Mouse (Mus musculus): ENCODE measurements at regions not wholly inside any gene's neighbourhood (a gene's known extent, or its start where the extent isn't known, plus 50 kb on each side); places are given as distances from the start of the nearest gene placed in this dataset.

DNA sequence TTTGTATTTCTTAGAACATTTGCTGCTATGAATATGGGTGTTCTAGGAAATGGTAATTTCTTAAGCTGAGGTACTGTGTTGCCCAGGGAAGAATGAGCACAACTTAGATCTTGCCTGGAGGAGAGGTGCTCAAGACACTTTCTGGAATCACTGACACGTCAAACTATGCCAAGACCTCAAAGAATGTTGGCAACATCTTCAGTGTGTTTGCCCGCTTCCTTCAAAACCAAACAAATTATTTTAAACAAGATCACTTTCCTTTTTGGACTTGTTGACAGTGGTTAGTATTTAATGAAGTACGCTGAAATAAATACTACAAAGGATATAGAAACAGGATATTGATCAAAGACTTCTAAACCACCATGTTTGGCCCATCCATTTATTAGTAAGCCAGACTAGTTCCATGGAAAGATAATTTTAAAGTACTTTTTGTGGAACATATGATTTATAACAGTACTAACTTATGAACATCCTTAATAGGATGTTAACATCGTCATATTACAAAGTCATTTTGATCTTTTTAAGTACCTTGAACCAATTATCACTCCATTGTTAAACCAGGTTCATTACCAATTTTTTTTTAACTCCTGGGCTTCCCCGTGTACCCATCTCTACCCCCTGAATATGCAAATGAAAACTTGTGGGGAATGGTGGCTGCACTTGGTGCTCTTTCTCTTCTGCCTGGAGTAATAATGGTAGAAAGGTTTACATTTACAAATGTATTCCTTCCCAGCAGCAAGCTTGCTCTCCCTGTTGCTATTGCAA is 67.4 kb upstream of the Arhgap21 start:
- Histone ChIP-seq H3K27me3 (replicated peaks) (no peaks in the 10 kb centered on the region), H3K36me3 (replicated peaks in 1 of 2; ENCODE audit: control insufficient read depth in 1 of 2, insufficient read depth in 1 of 2, low read length in 1 of 2) (no peaks in the 10 kb centered on the region), H3K4me2 (ENCODE audit: insufficient read depth, low read depth, poor library complexity, severe bottlenecking) (peak overlapping the region; percentile 67; the same call in 1 of the 2 replicates), H3K4me3 (replicated peaks in 1 of 3; ENCODE audit: low read depth in 2 of 3, low read length in 2 of 3, poor library complexity in 1 of 3) (no peak overlapping the region), H3K4me1 (ENCODE audit: control insufficient read depth in 1 of 2, insufficient read depth in 2 of 2) (peaks cover 15 to 38% of the 10 kb centered on the region in 2 experiments; a peak in 3 of 4 replicates), H3K27ac (ENCODE audit: insufficient read depth, low read depth) (no peak overlapping the region), H3K9me3 (replicated peaks; ENCODE audit: low read length) (no peaks in the 10 kb centered on the region), H3K9ac (ENCODE audit: insufficient read depth, low read depth) (no peak overlapping the region), H3K79me2 (replicated peaks; ENCODE audit: control insufficient read depth, extremely low read depth, insufficient read depth, poor library complexity, severe bottlenecking) (no peaks in the 10 kb centered on the region)
- TF ChIP-seq MAZ (IDR thresholded peaks at IDR 0.05; ENCODE audit: low read depth, low read length), result no peak
- TF ChIP-seq MYC (IDR thresholded peaks at IDR 0.05; ENCODE audit: low read depth, low read length), result no peak
- TF ChIP-seq CTCF (conservative IDR thresholded peaks at IDR 0.05 in 1 of 2, IDR thresholded peaks at IDR 0.05 in 1 of 2; ENCODE audit: low read depth in 2 of 2, low read length in 2 of 2), result no peak
- TF ChIP-seq EP300 (IDR thresholded peaks at IDR 0.05; ENCODE audit: low read length), result peak; percentile 52
- no peak for TF ChIP-seq RCOR1 (conservative IDR thresholded peaks at IDR 0.05; ENCODE audit: low read depth, low read length)
- no peak for TF ChIP-seq TBP (conservative IDR thresholded peaks at IDR 0.05; ENCODE audit: low read depth, low read length)
- no peak for TF ChIP-seq USF1 (IDR thresholded peaks at IDR 0.05; ENCODE audit: low read depth, low read length)
- TF ChIP-seq POLR2A (IDR thresholded peaks at IDR 0.05; ENCODE audit: low read depth, low read length), result no peak
- TF ChIP-seq POLR2AphosphoS2 (IDR thresholded peaks at IDR 0.05; ENCODE audit: low read depth, low read length), result no peak
- TF ChIP-seq USF2 (conservative IDR thresholded peaks at IDR 0.05; ENCODE audit: low read depth, low read length), result no peak
- no peak for TF ChIP-seq TCF12 (IDR thresholded peaks at IDR 0.05; ENCODE audit: low read depth, low read length)
- TF ChIP-seq SMC3 (IDR thresholded peaks at IDR 0.05; ENCODE audit: low read depth, low read length), result no peak
- TF ChIP-seq E2F4 (IDR thresholded peaks at IDR 0.05; ENCODE audit: insufficient replicate concordance, low read depth, low read length), result no peak
- no peak for TF ChIP-seq ZKSCAN1 (IDR thresholded peaks at IDR 0.05; ENCODE audit: borderline replicate concordance, low read depth, low read length)
- TF ChIP-seq ZNF384 (IDR thresholded peaks at IDR 0.05; ENCODE audit: low read depth, low read length), result peak; percentile 90
- no peak for TF ChIP-seq ELF1 (IDR thresholded peaks at IDR 0.05; ENCODE audit: low read depth, low read length)
- TF ChIP-seq PAX5 (IDR thresholded peaks at IDR 0.05; ENCODE audit: low read length), result no peak
- no peak for TF ChIP-seq IRF4 (IDR thresholded peaks at IDR 0.05; ENCODE audit: low read depth, low read length)
- TF ChIP-seq MEF2A (IDR thresholded peaks at IDR 0.05; ENCODE audit: borderline replicate concordance, low read depth, low read length), result peak; percentile 27; the same call in 1 of the 2 replicates
- TF ChIP-seq NRF1 (IDR thresholded peaks at IDR 0.05; ENCODE audit: low read depth, low read length), result no peak
- no peak for TF ChIP-seq JUN (IDR thresholded peaks at IDR 0.05; ENCODE audit: insufficient read depth, low read depth, low read length)
- TF ChIP-seq HCFC1 (IDR thresholded peaks at IDR 0.05; ENCODE audit: low read depth, low read length), result no peak
- no peak for TF ChIP-seq SIN3A (IDR thresholded peaks at IDR 0.05; ENCODE audit: low read length)
- no peak for TF ChIP-seq JUND (conservative IDR thresholded peaks at IDR 0.05; ENCODE audit: low read depth, low read length)
- TF ChIP-seq MAFK (IDR thresholded peaks at IDR 0.05; ENCODE audit: insufficient replicate concordance, low read length), result no peak
- TF ChIP-seq BHLHE40 (IDR thresholded peaks at IDR 0.05; ENCODE audit: low read depth, low read length), result no peak
- TF ChIP-seq UBTF (IDR thresholded peaks at IDR 0.05; ENCODE audit: low read depth, low read length), result no peak
- TF ChIP-seq ZC3H11A (IDR thresholded peaks at IDR 0.05; ENCODE audit: low read depth, low read length), result no peak
- TF ChIP-seq MAX (IDR thresholded peaks at IDR 0.05; ENCODE audit: low read length), result no peak
- TF ChIP-seq MXI1 (IDR thresholded peaks at IDR 0.05; ENCODE audit: low read depth, low read length), result no peak
- TF ChIP-seq ZMIZ1 (IDR thresholded peaks at IDR 0.05; ENCODE audit: low read depth, low read length), result no peak
- TF ChIP-seq GABPA (IDR thresholded peaks at IDR 0.05; ENCODE audit: insufficient replicate concordance, low read depth, low read length), result no peak
- TF ChIP-seq NELFE (IDR thresholded peaks at IDR 0.05; ENCODE audit: low read depth, low read length), result no peak
- TF ChIP-seq ETS1 (conservative IDR thresholded peaks at IDR 0.05; ENCODE audit: low read depth, low read length), result peak; percentile 42
- 0 out of 2 replicates have a peak, but pooled peaks have one; percentile 21 for TF ChIP-seq CHD1 (IDR thresholded peaks at IDR 0.05; ENCODE audit: low read depth, low read length)
- no peak for TF ChIP-seq KAT2A (IDR thresholded peaks at IDR 0.05; ENCODE audit: insufficient replicate concordance, low read length)
- TF ChIP-seq CHD2 (IDR thresholded peaks at IDR 0.05; ENCODE audit: low read length), result no peak
- no peak for TF ChIP-seq RAD21 (IDR thresholded peaks at IDR 0.05; ENCODE audit: low read depth, low read length)
- DNase-seq (ENCODE audit: extremely low read depth), result peak; percentile 43
- dilution Hi-C loops (cut with MboI; ENCODE audit: extremely low pct_ligation_motif_present, extremely low pct_unique_long_range_greater_than_20kb, low sequenced_read_pairs), result no loop called here
- in situ Hi-C loops (cut with MboI; ENCODE audit: low pct_ligation_motif_present, low pct_unique_long_range_greater_than_20kb, low sequenced_read_pairs), result no loop called here
